Mouse (Mus musculus) hindbrain, embryonic 11.5 days (tissue): ENCODE measurements around the gene Rpl37. TPM values are rescaled to one million over a fixed set of nuclear protein-coding genes. Genes with fewer than 3 reads are reported as not detected.

Experiments used
- ATAC-seq: fragments of 200-750 bp; cut with Nextera tagmentation; 2 replicates; pipeline ENCODE4 v1.8.0; 2017; ENCODE audit warnings: mild to moderate bottlenecking, moderate TSS enrichment, moderate library complexity; ENCODE audit not compliant: low FRiP score
- DNase-seq: peaks from one replicate; pipeline ENCODE4 v3.0.0-alpha.2; 2015; ENCODE audit warnings: low spot score
- H3K27ac ChIP-seq: fragments of 300-500 bp; sonication (generic); 2 replicates; pipeline ENCODE4 v1.5.1; 2014; ENCODE audit warnings: mild to moderate bottlenecking, low read depth, low read length
- H3K27me3 ChIP-seq: fragments of 300-500 bp; sonication (generic); 2 replicates; pipeline ENCODE4 v1.6.1; 2014; ENCODE audit warnings: mild to moderate bottlenecking, low read length, moderate library complexity, mixed read lengths; ENCODE audit not compliant: control insufficient read depth, insufficient read depth
- H3K36me3 ChIP-seq: fragments of 300-500 bp; sonication (generic); 2 replicates; pipeline ENCODE4 v1.6.1; 2014; ENCODE audit warnings: mild to moderate bottlenecking, low read length, moderate library complexity, mixed read lengths; ENCODE audit not compliant: control insufficient read depth, insufficient read depth
- H3K4me1 ChIP-seq: fragments of 300-500 bp; sonication (generic); replicated peaks from 2 replicates; pipeline ENCODE4 v1.6.1; 2014; ENCODE audit warnings: low read length, mixed read lengths; ENCODE audit not compliant: control insufficient read depth, insufficient read depth
- H3K4me2 ChIP-seq: fragments of 300-500 bp; sonication (generic); replicated peaks from 2 replicates; pipeline ENCODE4 v1.6.1; 2014; ENCODE audit warnings: mild to moderate bottlenecking, low read depth, low read length
- H3K4me3 ChIP-seq: fragments of 300-500 bp; sonication (generic); 2 replicates; pipeline ENCODE4 v1.5.1; 2014; ENCODE audit warnings: low read depth, low read length
- H3K9ac ChIP-seq: fragments of 300-500 bp; sonication (generic); 2 replicates; pipeline ENCODE4 v1.6.1; 2014; ENCODE audit warnings: low read depth, low read length
- H3K9me3 ChIP-seq: fragments of 300-500 bp; sonication (generic); 2 replicates; pipeline ENCODE4 v1.6.1; 2016; ENCODE audit warnings: low read length; ENCODE audit not compliant: control insufficient read depth
- WGBS: fragments of 180-500 bp; shearing (Covaris S2); extraction: QIAGEN DNeasy Blood & Tissue Kit; methylation state at CpG from one replicate; pipeline ENCODE4 v1.1.7; 2014; 5-methylcytosine and 5-hydroxymethylcytosine counted together
- polyA plus RNA-seq: library from polyadenylated mRNA; unstranded; fragments of >200 nt; fragmentation: Nextera tagmentation; extraction: Ambion mirVana; gene quantifications from 2 replicates; pipeline ENCODE4 v1.2.1, GENCODE M21; 2014

Gene Rpl37
- polyA plus RNA-seq, 1 experiment from 2014 or later = 496 TPM

GRCm38 (mm10) chr15:5142047-5142446 is 25.6 kb downstream of the Rpl37 start:
- H3K4me3 ChIP-seq = no peak overlapping the region
- no peak overlapping the region for H3K27ac ChIP-seq
- H3K36me3 ChIP-seq = no peaks in the 10 kb centered on the region
- no peak for DNase-seq
- no peak overlapping the region for H3K9ac ChIP-seq
- H3K9me3 ChIP-seq = no peaks in the 10 kb centered on the region
- ATAC-seq = no peak
- no peak overlapping the region for H3K4me2 ChIP-seq
- WGBS = 62% methylated on average over 5 of the region's 5 CpGs
- H3K4me1 ChIP-seq = no peaks in the 10 kb centered on the region; the same call in 1 of the 2 replicates
- H3K27me3 ChIP-seq = no peaks in the 10 kb centered on the region

GRCm38 (mm10) chr15:5142714-5143113 is 26.3 kb downstream of the Rpl37 start:
- Histone ChIP-seq H3K27me3 (no peaks in the 10 kb centered on the region), H3K36me3 (no peaks in the 10 kb centered on the region), H3K4me3 (no peak overlapping the region), H3K9ac (no peak overlapping the region), H3K4me2 (no peak overlapping the region), H3K27ac (no peak overlapping the region), H3K4me1 (no peaks in the 10 kb centered on the region; the same call in 1 of the 2 replicates), H3K9me3 (no peaks in the 10 kb centered on the region)
- DNase-seq (no peak), ATAC-seq (no peak)
- 81% methylated on average over 5 of the region's 5 CpGs for WGBS

DNA sequence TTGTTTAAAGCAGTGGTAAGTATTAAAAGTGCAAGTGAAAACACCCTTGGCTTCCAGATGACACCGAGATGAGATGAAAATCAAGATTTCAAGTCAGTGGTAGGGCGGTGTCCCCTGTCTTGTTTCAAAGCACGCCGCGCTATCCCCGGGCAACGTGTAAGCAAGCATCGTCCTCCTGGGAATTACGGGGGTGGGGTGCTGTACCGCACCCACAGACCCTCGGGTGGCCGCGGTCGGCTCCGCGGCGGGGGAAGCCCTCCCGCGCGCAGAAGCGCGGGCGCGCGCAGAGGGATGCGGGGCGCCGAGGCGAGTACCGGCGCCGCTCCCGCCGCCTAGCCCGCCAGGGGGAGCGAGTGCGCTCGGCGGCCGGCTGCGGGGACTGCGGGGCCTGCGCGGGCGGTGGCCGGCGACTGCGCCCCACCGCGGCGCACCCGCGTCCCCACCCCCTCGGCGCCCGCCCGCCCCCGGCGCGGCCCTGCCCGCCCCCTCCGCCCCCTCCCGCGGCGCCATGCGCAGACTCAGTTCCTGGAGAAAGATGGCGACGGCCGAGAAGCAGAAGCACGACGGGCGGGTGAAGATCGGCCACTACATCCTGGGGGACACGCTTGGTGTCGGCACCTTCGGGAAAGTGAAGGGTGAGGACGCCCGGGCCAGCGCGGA is 27.0 kb downstream of the Rpl37 start, which contains the start of gene Prkaa1:
Gene Prkaa1, plus strand, starts transcription at position 501 of the 660 bp plus-strand sequence.
- peak; percentile 95 for ATAC-seq

GRCm38 (mm10) chr15:5144021-5144778 is 27.8 kb downstream of the Rpl37 start:
- peak; percentile 94 for ATAC-seq

More for the DNA sequence above, 27.0 kb downstream of the Rpl37 start, which contains the start of gene Prkaa1:
- Histone ChIP-seq H3K9ac (peak within 1 kb of the TSS; percentile 84), H3K4me1 (no peaks in the 10 kb centered on the region; the same call in 1 of the 2 replicates), H3K27me3 (no peaks in the 10 kb centered on the region), H3K4me3 (peak within 1 kb of the TSS; percentile 85), H3K4me2 (peak within 1 kb of the TSS; percentile 57), H3K9me3 (no peaks in the 10 kb centered on the region), H3K27ac (peak within 1 kb of the TSS; percentile 91), H3K36me3 (no peaks in the 10 kb centered on the region)
- WGBS = under 1% methylated on average over 29 of the region's 80 CpGs
- peak; percentile 84 for DNase-seq

DNA sequence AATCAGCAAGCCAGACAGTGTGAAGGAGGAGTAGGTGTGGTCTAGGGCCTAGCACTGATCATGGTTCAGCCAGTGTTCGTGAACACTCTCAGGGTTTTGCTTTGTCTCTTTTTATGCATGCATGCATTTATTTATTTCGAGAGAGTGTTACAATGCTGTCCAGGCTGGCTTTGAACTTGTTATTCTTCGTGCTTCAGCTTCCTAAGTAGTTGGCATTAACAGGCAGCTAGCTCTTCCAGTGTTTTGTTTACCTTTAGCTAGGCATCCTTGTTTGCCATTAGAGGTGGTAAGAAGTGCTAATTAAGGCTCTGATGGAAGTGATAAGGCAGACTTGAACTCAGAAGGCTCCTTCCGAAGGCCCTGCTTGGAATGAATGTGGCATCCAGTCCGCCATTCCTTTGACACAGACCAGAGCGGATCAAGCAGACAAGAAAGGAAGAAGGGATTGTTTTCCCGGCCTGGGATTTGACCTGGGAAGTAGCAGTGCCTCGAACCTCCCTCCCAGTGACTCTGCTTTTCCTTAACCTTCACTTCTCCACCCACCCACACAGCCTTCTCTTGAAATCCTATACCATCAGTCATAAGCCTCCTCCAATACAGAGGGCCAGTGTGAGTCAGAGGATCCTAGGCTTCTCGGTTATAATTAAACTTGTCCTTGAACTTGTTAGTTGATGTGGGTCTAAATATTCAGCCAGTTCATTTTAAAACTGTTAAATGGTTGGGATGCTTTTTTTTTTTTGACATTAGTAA is 28.9 kb downstream of the Rpl37 start:
- WGBS = 46% methylated on average over 9 of the region's 9 CpGs
- no peaks in the 10 kb centered on the region for H3K27me3 ChIP-seq
- ATAC-seq = no peak
- H3K27ac ChIP-seq = no peak overlapping the region
- H3K9me3 ChIP-seq = no peaks in the 10 kb centered on the region
- H3K4me2 ChIP-seq = peak overlapping the region; percentile 57
- no peaks in the 10 kb centered on the region for H3K36me3 ChIP-seq
- DNase-seq = no peak
- 0 out of 2 replicates have a peak overlapping the region, but pooled peaks have one; percentile 85 for H3K4me3 ChIP-seq
- no peak overlapping the region for H3K9ac ChIP-seq
- H3K4me1 ChIP-seq = no peaks in the 10 kb centered on the region; the same call in 1 of the 2 replicates

More at GRCm38 (mm10) chr15:5144021-5144778, 27.8 kb downstream of the Rpl37 start:
- 1% methylated on average over 52 of the region's 61 CpGs for WGBS
- no peaks in the 10 kb centered on the region; the same call in 1 of the 2 replicates for H3K4me1 ChIP-seq
- H3K36me3 ChIP-seq = no peaks in the 10 kb centered on the region
- H3K4me3 ChIP-seq = peak overlapping the region; percentile 85
- peak overlapping the region; percentile 57 for H3K4me2 ChIP-seq
- no peaks in the 10 kb centered on the region for H3K9me3 ChIP-seq
- H3K27ac ChIP-seq = peak overlapping the region; percentile 91
- H3K27me3 ChIP-seq = no peaks in the 10 kb centered on the region
- H3K9ac ChIP-seq = peak overlapping the region; percentile 84
- peak; percentile 80 for DNase-seq

DNA sequence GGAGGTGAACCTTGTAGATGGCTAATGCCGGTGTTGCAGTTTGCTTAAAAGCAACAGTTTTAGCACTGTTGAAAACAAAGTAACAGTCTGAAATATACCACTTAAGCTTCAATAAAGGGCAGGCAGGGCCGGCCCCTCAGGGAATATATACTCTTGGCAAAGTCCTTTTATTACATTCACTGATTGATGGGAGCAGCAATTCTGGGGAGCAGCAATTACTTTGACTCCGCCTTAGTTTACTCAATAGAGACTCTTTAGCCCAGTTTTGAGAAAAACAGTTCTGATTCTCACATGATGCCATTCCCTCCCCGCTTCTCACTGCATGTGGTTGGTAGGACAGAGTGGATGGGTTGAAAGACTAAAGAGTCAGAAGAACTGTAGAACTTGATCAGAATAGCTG is 32.7 kb downstream of the Rpl37 start:
- WGBS = 80% methylated on average over 4 of the region's 4 CpGs
- H3K4me3 ChIP-seq = no peak overlapping the region
- no peak overlapping the region for H3K4me2 ChIP-seq
- no peak for ATAC-seq
- no peaks in the 10 kb centered on the region; the same call in 1 of the 2 replicates for H3K4me1 ChIP-seq
- DNase-seq = no peak
- H3K36me3 ChIP-seq = no peaks in the 10 kb centered on the region
- no peak overlapping the region for H3K9ac ChIP-seq
- H3K9me3 ChIP-seq = no peaks in the 10 kb centered on the region
- H3K27me3 ChIP-seq = no peaks in the 10 kb centered on the region
- H3K27ac ChIP-seq = no peak overlapping the region

DNA sequence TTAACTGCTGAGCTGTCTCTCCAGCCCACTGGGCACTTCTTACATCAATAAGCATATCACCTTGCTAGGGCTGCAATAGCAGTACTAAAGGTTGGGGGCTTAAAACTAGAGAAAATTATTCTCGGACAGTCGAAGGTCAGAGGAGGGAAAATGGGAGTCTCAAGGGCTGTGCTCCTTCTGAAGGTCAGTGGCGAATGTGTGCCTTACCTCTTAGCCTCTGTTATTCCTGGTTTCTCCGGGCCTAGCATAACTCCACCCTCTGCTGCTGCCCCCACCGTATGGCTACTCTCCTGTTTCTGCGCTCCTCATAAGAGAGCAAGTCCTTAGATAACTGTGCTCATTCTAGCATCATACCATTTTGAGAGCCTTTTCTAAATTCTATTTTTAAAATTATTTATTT is 35.7 kb downstream of the Rpl37 start:
- H3K27ac ChIP-seq = no peak overlapping the region
- no peaks in the 10 kb centered on the region for H3K36me3 ChIP-seq
- no peak overlapping the region for H3K4me3 ChIP-seq
- H3K9ac ChIP-seq = no peak overlapping the region
- no peaks in the 10 kb centered on the region for H3K27me3 ChIP-seq
- no peak for DNase-seq
- 92% methylated on average over 6 of the region's 6 CpGs for WGBS
- ATAC-seq = no peak
- H3K9me3 ChIP-seq = no peaks in the 10 kb centered on the region
- no peak overlapping the region for H3K4me2 ChIP-seq
- H3K4me1 ChIP-seq = no peaks in the 10 kb centered on the region

GRCm38 (mm10) chr15:5154621-5155020 is 38.2 kb downstream of the Rpl37 start:
- no peaks in the 10 kb centered on the region for H3K9me3 ChIP-seq
- H3K4me3 ChIP-seq = no peak overlapping the region
- no peak for ATAC-seq
- H3K36me3 ChIP-seq = no peaks in the 10 kb centered on the region
- no peak overlapping the region for H3K9ac ChIP-seq
- whole genome bisulfite sequencing = 87% methylated on average over 9 of the region's 9 CpGs
- no peaks in the 10 kb centered on the region for H3K4me1 ChIP-seq
- no peak overlapping the region for H3K27ac ChIP-seq
- H3K4me2 ChIP-seq = no peak overlapping the region
- no peak for DNase-seq
- no peaks in the 10 kb centered on the region for H3K27me3 ChIP-seq
